Mouse (Mus musculus) forebrain, embryonic 12.5 days (tissue): ENCODE measurements around the gene Nova2. TPM values are rescaled to one million over a fixed set of nuclear protein-coding genes. Genes with fewer than 3 reads are reported as not detected.
A peak's percentile ranks its signal among the peaks of the same experiment; 100 is the strongest.

Source experiments
- ATAC-seq: fragments of 200-750 bp; cut with Nextera tagmentation; 2 replicates; pipeline ENCODE4 v1.8.0; 2017; ENCODE audit warnings: moderate TSS enrichment; ENCODE audit not compliant: low FRiP score
- H3K27ac ChIP-seq: fragments of 300-500 bp; sonication (generic); 2 replicates; pipeline ENCODE4 v1.5.1; 2016; ENCODE audit warnings: mild to moderate bottlenecking
- H3K27me3 ChIP-seq: fragments of 300-500 bp; sonication (generic); 2 replicates; pipeline ENCODE4 v1.6.1; 2016; ENCODE audit warnings: mild to moderate bottlenecking
- H3K36me3 ChIP-seq: fragments of 300-500 bp; sonication (generic); replicated peaks from 2 replicates; pipeline ENCODE4 v1.6.1; 2016; ENCODE audit warnings: mild to moderate bottlenecking
- H3K4me1 ChIP-seq: fragments of 300-500 bp; sonication (generic); 2 replicates; pipeline ENCODE4 v1.6.1; 2016
- H3K4me2 ChIP-seq: fragments of 300-500 bp; sonication (generic); 2 replicates; pipeline ENCODE4 v1.6.1; 2016; ENCODE audit warnings: mild to moderate bottlenecking, moderate library complexity
- H3K4me3 ChIP-seq: fragments of 300-500 bp; sonication (generic); replicated peaks from 2 replicates; pipeline ENCODE4 v1.5.1; 2016; ENCODE audit warnings: mild to moderate bottlenecking
- H3K9ac ChIP-seq: fragments of 300-500 bp; sonication (generic); 2 replicates; pipeline ENCODE4 v1.6.1; 2016; ENCODE audit warnings: mild to moderate bottlenecking
- H3K9me3 ChIP-seq: fragments of 300-500 bp; sonication (generic); 2 replicates; pipeline ENCODE4 v1.6.1; 2016
- WGBS: fragments of 180-500 bp; shearing (Covaris S2); methylation state at CpG from one replicate; pipeline ENCODE4 v1.1.7; 2016; 5-methylcytosine and 5-hydroxymethylcytosine counted together
- polyA plus RNA-seq: library from polyadenylated mRNA; unstranded; fragments of >200 nt; fragmentation: Nextera tagmentation; extraction: Ambion mirVana; gene quantifications from 2 replicates; pipeline ENCODE4 v1.2.1, GENCODE M21; 2016

Nova2 gene
- polyA plus RNA-seq, 1 experiment from 2014 or later = 10.8 TPM

GRCm38 (mm10) chr7:18962171-18962792 is 36.6 kb downstream of the Nova2 start:
- Histone ChIP-seq H3K4me1 (peaks cover 70% of the 10 kb centered on the region), H3K4me2 (peak overlapping the region; percentile 72), H3K27me3 (peaks cover 58% of the 10 kb centered on the region), H3K4me3 (peak overlapping the region; percentile 35), H3K27ac (0 out of 2 replicates have a peak overlapping the region, but pooled peaks have one; percentile 25), H3K9ac (peak overlapping the region; percentile 49), H3K9me3 (no peaks in the 10 kb centered on the region), H3K36me3 (0 out of 2 replicates have a peak, but pooled peaks cover 9% of the 10 kb centered on the region)
- ATAC-seq = no peak
- WGBS = 1% methylated on average over 17 of the region's 17 CpGs

- 0 out of 2 replicates have a peak, but pooled peaks have one; percentile 12 for ATAC-seq
- Histone ChIP-seq H3K9ac (peak overlapping the region; percentile 49), H3K4me3 (peak overlapping the region; percentile 35), H3K4me1 (peaks cover 69% of the 10 kb centered on the region), H3K9me3 (no peaks in the 10 kb centered on the region), H3K27me3 (peaks cover 53% of the 10 kb centered on the region), H3K36me3 (0 out of 2 replicates have a peak, but pooled peaks cover 7% of the 10 kb centered on the region), H3K27ac (no peak overlapping the region), H3K4me2 (peak overlapping the region; percentile 72)
- 2% methylated on average over 20 of the region's 20 CpGs for WGBS
Observed at GRCm38 (mm10) chr7:18962795-18963194, 37.1 kb downstream of the Nova2 start.

GRCm38 (mm10) chr7:18963294-18963843 is 37.7 kb downstream of the Nova2 start:
- Histone ChIP-seq H3K27ac (no peak overlapping the region), H3K9ac (peak overlapping the region; percentile 49; the same call in 1 of the 2 replicates), H3K4me3 (peak overlapping the region; percentile 35), H3K9me3 (no peaks in the 10 kb centered on the region), H3K27me3 (peaks cover 50% of the 10 kb centered on the region), H3K4me1 (peaks cover 63% of the 10 kb centered on the region), H3K36me3 (0 out of 2 replicates have a peak, but pooled peaks cover 4% of the 10 kb centered on the region), H3K4me2 (peak overlapping the region; percentile 72)
- ATAC-seq = 0 out of 2 replicates have a peak, but pooled peaks have one; percentile 0
- 3% methylated on average over 19 of the region's 19 CpGs for WGBS

GRCm38 (mm10) chr7:18965312-18965711 is 39.6 kb downstream of the Nova2 start:
- Histone ChIP-seq H3K4me3 (no peak overlapping the region), H3K4me2 (no peak overlapping the region), H3K27me3 (peaks cover 41% of the 10 kb centered on the region), H3K9ac (no peak overlapping the region), H3K4me1 (peaks cover 48% of the 10 kb centered on the region), H3K36me3 (no peaks in the 10 kb centered on the region), H3K27ac (no peak overlapping the region), H3K9me3 (no peaks in the 10 kb centered on the region)
- ATAC-seq = no peak
- WGBS = 78% methylated on average over 5 of the region's 5 CpGs

GRCm38 (mm10) chr7:18967603-18968002 is 41.9 kb downstream of the Nova2 start:
- no peak overlapping the region for H3K9ac ChIP-seq
- H3K4me3 ChIP-seq = no peak overlapping the region
- H3K9me3 ChIP-seq = no peaks in the 10 kb centered on the region
- 13% methylated on average over 8 of the region's 8 CpGs for WGBS
- H3K4me2 ChIP-seq = no peak overlapping the region
- no peak overlapping the region for H3K27ac ChIP-seq
- peaks cover 25% of the 10 kb centered on the region for H3K4me1 ChIP-seq
- no peaks in the 10 kb centered on the region for H3K36me3 ChIP-seq
- H3K27me3 ChIP-seq = peaks cover 32% of the 10 kb centered on the region
- ATAC-seq = peak; percentile 57

- Histone ChIP-seq H3K4me3 (no peak overlapping the region), H3K4me2 (no peak overlapping the region), H3K4me1 (peaks cover 4% of the 10 kb centered on the region), H3K9ac (no peak overlapping the region), H3K9me3 (no peaks in the 10 kb centered on the region), H3K27ac (no peak overlapping the region), H3K36me3 (no peaks in the 10 kb centered on the region), H3K27me3 (peaks cover 9% of the 10 kb centered on the region; the same call in 1 of the 2 replicates)
- ATAC-seq = no peak
- WGBS = 91% methylated on average over 3 of the region's 3 CpGs
Observed at GRCm38 (mm10) chr7:18970956-18971355, 45.3 kb downstream of the Nova2 start.

GRCm38 (mm10) chr7:18978381-18978780 is 52.7 kb downstream of the Nova2 start:
- no peaks in the 10 kb centered on the region for H3K36me3 ChIP-seq
- H3K4me2 ChIP-seq = no peak overlapping the region
- WGBS = 87% methylated on average over 9 of the region's 9 CpGs
- no peak overlapping the region for H3K9ac ChIP-seq
- peaks cover 6% of the 10 kb centered on the region; the same call in 1 of the 2 replicates for H3K27me3 ChIP-seq
- ATAC-seq = no peak
- H3K4me1 ChIP-seq = no peaks in the 10 kb centered on the region
- no peaks in the 10 kb centered on the region for H3K9me3 ChIP-seq
- no peak overlapping the region for H3K4me3 ChIP-seq
- H3K27ac ChIP-seq = no peak overlapping the region

- peaks cover 4% of the 10 kb centered on the region for H3K27me3 ChIP-seq
- no peak for ATAC-seq
- no peaks in the 10 kb centered on the region for H3K9me3 ChIP-seq
- H3K4me2 ChIP-seq = no peak overlapping the region
- no peak overlapping the region for H3K4me3 ChIP-seq
- H3K27ac ChIP-seq = no peak overlapping the region
- no peak overlapping the region for H3K9ac ChIP-seq
- 81% methylated on average over 2 of the region's 2 CpGs for WGBS
- H3K36me3 ChIP-seq = no peaks in the 10 kb centered on the region
- peaks cover 12% of the 10 kb centered on the region for H3K4me1 ChIP-seq
Observed at GRCm38 (mm10) chr7:18986503-18986902, 60.8 kb downstream of the Nova2 start.

- Histone ChIP-seq H3K9ac (no peak within 1 kb of the TSS), H3K9me3 (no peaks in the 10 kb centered on the region), H3K4me3 (no peak within 1 kb of the TSS), H3K36me3 (no peaks in the 10 kb centered on the region), H3K27ac (no peak within 1 kb of the TSS), H3K4me1 (peaks cover 18% of the 10 kb centered on the region), H3K27me3 (peaks cover 10% of the 10 kb centered on the region), H3K4me2 (no peak within 1 kb of the TSS)
- WGBS = 86% methylated on average over 2 of the region's 2 CpGs
- ATAC-seq = no peak
Observed at GRCm38 (mm10) chr7:18987100-18987499, 61.4 kb downstream of the Nova2 start, which contains the start of gene Nanos2. TSS of gene Nanos2 (plus strand) at chr7:18987400.

- H3K4me3 ChIP-seq = no peak overlapping the region
- no peaks in the 10 kb centered on the region for H3K36me3 ChIP-seq
- no peak overlapping the region for H3K9ac ChIP-seq
- WGBS = 78% methylated on average over 13 of the region's 13 CpGs
- H3K27ac ChIP-seq = no peak overlapping the region
- no peak overlapping the region for H3K4me2 ChIP-seq
- peaks cover 16% of the 10 kb centered on the region for H3K27me3 ChIP-seq
- no peaks in the 10 kb centered on the region for H3K9me3 ChIP-seq
- no peak for ATAC-seq
- peaks cover 24% of the 10 kb centered on the region for H3K4me1 ChIP-seq
Observed at GRCm38 (mm10) chr7:18987747-18988146, 62.1 kb downstream of the Nova2 start.

- 73% methylated on average over 6 of the region's 6 CpGs for WGBS
- no peaks in the 10 kb centered on the region for H3K9me3 ChIP-seq
- no peak overlapping the region for H3K4me2 ChIP-seq
- peaks cover 28% of the 10 kb centered on the region for H3K4me1 ChIP-seq
- no peak overlapping the region for H3K4me3 ChIP-seq
- H3K27me3 ChIP-seq = peaks cover 26% of the 10 kb centered on the region
- ATAC-seq = no peak
- no peak overlapping the region for H3K9ac ChIP-seq
- no peaks in the 10 kb centered on the region for H3K36me3 ChIP-seq
- no peak overlapping the region for H3K27ac ChIP-seq
Observed at GRCm38 (mm10) chr7:18988780-18989179, 63.1 kb downstream of the Nova2 start.

GRCm38 (mm10) chr7:18989995-18990394 is 64.3 kb downstream of the Nova2 start:
- Histone ChIP-seq H3K36me3 (no peaks in the 10 kb centered on the region), H3K27me3 (peaks cover 26% of the 10 kb centered on the region), H3K9ac (peak overlapping the region; percentile 49), H3K27ac (peak overlapping the region; percentile 91), H3K9me3 (no peaks in the 10 kb centered on the region), H3K4me3 (peak overlapping the region; percentile 55), H3K4me1 (peaks cover 28% of the 10 kb centered on the region), H3K4me2 (peak overlapping the region; percentile 79)
- no peak; the same call in 1 of the 2 replicates for ATAC-seq
- 10% methylated on average over 5 of the region's 5 CpGs for WGBS
